Mouse (Mus musculus) heart, embryonic 13.5 days (tissue): ENCODE measurements around the gene Kcnmb3. TPM values are rescaled to one million over a fixed set of nuclear protein-coding genes. Genes with fewer than 3 reads are reported as not detected.
A peak's percentile ranks its signal among the peaks of the same experiment; 100 is the strongest.

Experiments used
- ATAC-seq: fragments of 200-750 bp; cut with Nextera tagmentation; 2 replicates; pipeline ENCODE4 v1.8.0; 2017; ENCODE audit warnings: moderate TSS enrichment; ENCODE audit not compliant: insufficient number of reproducible peaks, low FRiP score, low TSS enrichment; ENCODE audit errors: extremely low read depth
- H3K27ac ChIP-seq: fragments of 300-500 bp; sonication (generic); replicated peaks from 2 replicates; pipeline ENCODE4 v1.5.1; 2015; ENCODE audit warnings: moderate library complexity, mild to moderate bottlenecking, inconsistent platforms
- H3K27me3 ChIP-seq: fragments of 300-500 bp; sonication (generic); replicated peaks from 2 replicates; pipeline ENCODE4 v1.6.1; 2015; ENCODE audit warnings: mild to moderate bottlenecking, inconsistent platforms
- H3K36me3 ChIP-seq: fragments of 300-500 bp; sonication (generic); 2 replicates; pipeline ENCODE4 v1.6.1; 2015; ENCODE audit warnings: mild to moderate bottlenecking, inconsistent platforms
- H3K4me1 ChIP-seq: fragments of 300-500 bp; sonication (generic); 2 replicates; pipeline ENCODE4 v1.6.1; 2015; ENCODE audit warnings: inconsistent platforms
- H3K4me2 ChIP-seq: fragments of 300-500 bp; sonication (generic); 2 replicates; pipeline ENCODE4 v1.6.1; 2015; ENCODE audit warnings: inconsistent platforms, mild to moderate bottlenecking, moderate library complexity
- H3K4me3 ChIP-seq: fragments of 300-500 bp; sonication (generic); 2 replicates; pipeline ENCODE4 v1.5.1; 2015; ENCODE audit warnings: moderate library complexity, mild to moderate bottlenecking, inconsistent platforms
- H3K9ac ChIP-seq: fragments of 300-500 bp; sonication (generic); 2 replicates; pipeline ENCODE4 v1.6.1; 2015; ENCODE audit warnings: inconsistent platforms, mild to moderate bottlenecking, moderate library complexity
- H3K9me3 ChIP-seq: fragments of 300-500 bp; sonication (generic); 2 replicates; pipeline ENCODE4 v1.6.1; 2016; ENCODE audit warnings: inconsistent platforms
- WGBS: fragments of 180-500 bp; shearing (Covaris S2); methylation state at CpG from one replicate; pipeline ENCODE4 v1.1.7; 2015; ENCODE audit warnings: mixed read lengths; 5-methylcytosine and 5-hydroxymethylcytosine counted together
- polyA plus RNA-seq: library from polyadenylated mRNA; unstranded; fragments of >200 nt; fragmentation: Nextera tagmentation; extraction: Ambion mirVana; gene quantifications from 2 replicates; pipeline ENCODE4 v1.2.1, GENCODE M21; 2015

Gene Kcnmb3
- polyA plus RNA-seq, 1 experiment from 2014 or later: 0.11 TPM

- Histone ChIP-seq H3K4me3 (no peak overlapping the region), H3K9me3 (peaks cover 2% of the 10 kb centered on the region; the same call in 1 of the 2 replicates), H3K36me3 (peaks cover 11% of the 10 kb centered on the region), H3K9ac (no peak overlapping the region), H3K4me2 (peak overlapping the region; percentile 31), H3K27me3 (no peaks in the 10 kb centered on the region), H3K4me1 (peaks cover 47% of the 10 kb centered on the region), H3K27ac (peak overlapping the region; percentile 84)
- ATAC-seq: no peak
- 14% methylated on average over 4 of the region's 4 CpGs for WGBS
Measured at GRCm38 (mm10) chr3:32428921-32429320, 63.1 kb downstream of the Kcnmb3 start.

- Histone ChIP-seq H3K9me3 (peaks cover 4% of the 10 kb centered on the region; the same call in 1 of the 2 replicates), H3K27me3 (no peaks in the 10 kb centered on the region), H3K36me3 (peaks cover 15% of the 10 kb centered on the region), H3K9ac (no peak overlapping the region), H3K27ac (peak overlapping the region; percentile 84), H3K4me2 (no peak overlapping the region), H3K4me3 (no peak overlapping the region), H3K4me1 (peaks cover 44% of the 10 kb centered on the region)
- WGBS: 91% methylated on average over 3 of the region's 3 CpGs
- ATAC-seq: no peak
Measured at GRCm38 (mm10) chr3:32428361-32428760, 63.7 kb downstream of the Kcnmb3 start.

DNA sequence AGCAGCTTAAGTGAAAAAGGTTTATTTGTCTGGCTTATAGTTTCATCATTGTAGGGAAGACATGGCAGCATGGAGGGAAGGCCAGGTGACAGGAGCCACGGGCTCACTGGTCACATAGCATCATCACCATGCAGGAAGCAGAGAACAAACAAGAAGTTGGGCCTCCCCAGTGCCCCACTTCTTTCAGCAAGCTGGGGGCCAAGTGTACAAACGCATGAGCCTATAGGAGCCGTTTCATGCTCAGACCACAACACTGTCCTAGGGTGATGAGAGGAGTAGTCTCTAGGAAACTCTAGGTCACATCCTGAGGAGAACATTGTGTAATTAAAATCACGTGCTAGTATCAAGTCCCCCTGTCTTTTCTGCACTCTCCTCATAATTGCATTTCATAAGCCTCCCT, 64.3 kb downstream of the Kcnmb3 start:
- Histone ChIP-seq H3K36me3 (peaks cover 13% of the 10 kb centered on the region), H3K27ac (peak overlapping the region; percentile 36; the same call in 1 of the 2 replicates), H3K4me2 (no peak overlapping the region), H3K9ac (no peak overlapping the region), H3K9me3 (peaks cover 4% of the 10 kb centered on the region; the same call in 1 of the 2 replicates), H3K27me3 (no peaks in the 10 kb centered on the region), H3K4me1 (peaks cover 39% of the 10 kb centered on the region), H3K4me3 (no peak overlapping the region)
- no peak for ATAC-seq
- WGBS: 77% methylated on average over 4 of the region's 4 CpGs

Other genes starting within 250 kb of the Kcnmb3 start
- 3.3 and 3.9 TPM in 2 replicates for gene Zmat3, start 126.2 kb downstream of the Kcnmb3 start, polyA plus RNA-seq
- 5.2 and 7.4 TPM in 2 replicates for gene Pik3ca, start 94.6 kb downstream of the Kcnmb3 start, polyA plus RNA-seq
- 23.7 and 28.5 TPM in 2 replicates for gene Zfp639, start 18.0 kb upstream of the Kcnmb3 start, polyA plus RNA-seq
- gene Mfn1, start 37.2 kb upstream of the Kcnmb3 start, polyA plus RNA-seq: 53.2 and 58.9 TPM in 2 replicates
- gene Gnb4, start 124.4 kb upstream of the Kcnmb3 start, polyA plus RNA-seq: 50.4 and 53.4 TPM in 2 replicates
- gene Actl6a, start 214.1 kb upstream of the Kcnmb3 start, polyA plus RNA-seq: 102 TPM in 2 replicates
- 490 and 549 TPM in 2 replicates for gene Ndufb5, start 244.8 kb upstream of the Kcnmb3 start, polyA plus RNA-seq
- gene Mrpl47, start 245.4 kb upstream of the Kcnmb3 start, polyA plus RNA-seq: 27.6 and 37.8 TPM in 2 replicates